Mouse (Mus musculus) heart, embryonic 15.5 days (tissue): Measurements from ENCODE around the gene Gm4969. TPM values are rescaled to one million over a fixed set of nuclear protein-coding genes. Genes with fewer than 3 reads are reported as not detected.

Experiments
- ATAC-seq: fragments of 200-750 bp; cut with Nextera tagmentation; replicated peaks from 2 replicates; pipeline ENCODE4 v1.8.0; 2017; ENCODE audit warnings: low read depth, moderate TSS enrichment; ENCODE audit not compliant: insufficient number of reproducible peaks, insufficient read depth, low FRiP score
- H3K27ac ChIP-seq: fragments of 300-500 bp; sonication (generic); 2 replicates; pipeline ENCODE4 v1.5.1; 2015; ENCODE audit warnings: mild to moderate bottlenecking, inconsistent platforms
- H3K27me3 ChIP-seq: fragments of 300-500 bp; sonication (generic); 2 replicates; pipeline ENCODE4 v1.6.1; 2015; ENCODE audit warnings: inconsistent platforms
- H3K36me3 ChIP-seq: fragments of 300-500 bp; sonication (generic); 2 replicates; pipeline ENCODE4 v1.6.1; 2015; ENCODE audit warnings: mild to moderate bottlenecking, inconsistent platforms
- H3K4me1 ChIP-seq: fragments of 300-500 bp; sonication (generic); replicated peaks from 2 replicates; pipeline ENCODE4 v1.6.1; 2015; ENCODE audit warnings: inconsistent platforms
- H3K4me2 ChIP-seq: fragments of 300-500 bp; sonication (generic); 2 replicates; pipeline ENCODE4 v1.6.1; 2015; ENCODE audit warnings: inconsistent platforms, mild to moderate bottlenecking, moderate library complexity
- H3K4me3 ChIP-seq: fragments of 300-500 bp; sonication (generic); 2 replicates; pipeline ENCODE4 v1.5.1; 2015; ENCODE audit warnings: mild to moderate bottlenecking, inconsistent platforms
- H3K9ac ChIP-seq: fragments of 300-500 bp; sonication (generic); 2 replicates; pipeline ENCODE4 v1.6.1; 2015; ENCODE audit warnings: mild to moderate bottlenecking, inconsistent platforms
- H3K9me3 ChIP-seq: fragments of 300-500 bp; sonication (generic); replicated peaks from 2 replicates; pipeline ENCODE4 v1.6.1; 2016; ENCODE audit warnings: inconsistent platforms
- WGBS: fragments of 180-500 bp; shearing (Covaris S2); methylation state at CpG from one replicate; pipeline ENCODE4 v1.1.7; 2015; ENCODE audit warnings: mixed read lengths; 5-methylcytosine and 5-hydroxymethylcytosine counted together
- polyA plus RNA-seq: library from polyadenylated mRNA; unstranded; fragments of >200 nt; fragmentation: Nextera tagmentation; extraction: Ambion mirVana; gene quantifications from 2 replicates; pipeline ENCODE4 v1.2.1, GENCODE M21; 2015

Gm4969 gene
- polyA plus RNA-seq, 1 experiment from 2014 or later: 0.73 TPM

DNA sequence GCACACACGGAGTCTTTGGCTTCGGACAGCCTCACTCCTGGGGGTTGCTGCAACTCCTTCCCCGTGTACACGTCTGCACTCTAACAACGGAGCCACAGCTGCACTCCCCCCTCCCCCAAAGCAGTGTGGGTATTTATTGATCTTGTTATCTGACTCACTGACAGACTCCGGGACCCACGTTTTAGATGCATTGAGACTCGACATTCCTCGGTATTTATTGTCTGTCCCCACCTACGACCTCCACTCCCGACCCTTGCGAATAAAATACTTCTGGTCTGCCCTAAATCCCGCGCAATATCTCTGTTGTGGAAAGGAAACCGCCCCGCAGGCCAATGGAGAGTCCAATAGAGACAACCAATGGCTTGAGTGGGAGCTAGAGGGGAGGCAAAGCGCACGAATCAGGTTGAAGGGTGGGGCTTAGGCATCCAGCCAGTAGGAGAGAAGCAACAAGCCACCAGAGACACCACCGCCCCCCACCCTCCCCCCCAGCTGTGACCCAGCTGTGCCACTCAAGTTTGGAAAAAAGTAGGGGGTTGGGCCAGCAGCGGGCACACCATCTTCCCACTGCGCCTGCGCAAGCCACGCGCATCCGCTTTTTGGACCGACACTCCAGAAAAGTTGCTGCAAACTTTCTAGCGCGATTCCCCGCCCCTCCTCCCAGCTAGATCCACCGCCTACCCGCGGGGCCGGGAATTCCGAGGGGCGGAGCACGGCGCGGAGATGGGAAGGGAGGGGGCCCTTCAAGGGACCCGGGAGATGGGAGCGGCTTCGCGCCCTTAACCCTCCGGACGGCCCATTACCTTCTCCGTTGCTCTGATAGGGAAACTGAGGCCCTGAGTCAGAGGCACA, 24.4 kb downstream of the Gm4969 start:
- H3K4me3 ChIP-seq: peak overlapping the region; percentile 85
- peak overlapping the region; percentile 93 for H3K9ac ChIP-seq
- under 1% methylated on average over 45 of the region's 45 CpGs for WGBS
- peak overlapping the region; percentile 97 for H3K27ac ChIP-seq
- 0 out of 2 replicates have a peak, but pooled peaks cover 3% of the 10 kb centered on the region for H3K27me3 ChIP-seq
- ATAC-seq: peak; percentile 82
- H3K9me3 ChIP-seq: no peaks in the 10 kb centered on the region
- peaks cover 48% of the 10 kb centered on the region for H3K4me1 ChIP-seq
- peaks cover 25% of the 10 kb centered on the region; the same call in 1 of the 2 replicates for H3K36me3 ChIP-seq
- H3K4me2 ChIP-seq: peak overlapping the region; percentile 96

DNA sequence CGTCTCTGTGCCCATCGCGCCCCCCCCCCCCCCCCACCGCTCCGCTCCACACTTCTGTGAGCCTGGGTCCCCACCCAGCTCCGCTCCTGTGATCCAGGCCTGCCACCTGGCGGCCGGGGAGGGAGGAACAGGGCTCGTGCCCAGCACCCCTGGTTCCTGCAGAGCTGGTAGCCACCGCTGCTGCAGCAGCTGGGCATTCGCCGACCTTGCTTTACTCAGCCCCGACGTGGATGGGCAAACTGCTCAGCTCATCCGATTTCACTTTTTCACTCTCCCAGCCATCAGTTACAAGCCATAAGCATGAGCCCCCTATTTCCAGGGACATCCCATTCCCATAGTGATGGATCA, 25.0 kb downstream of the Gm4969 start:
- Histone ChIP-seq H3K4me3 (peak overlapping the region; percentile 85), H3K36me3 (peaks cover 32% of the 10 kb centered on the region)
- 0% methylated on average over 14 of the region's 15 CpGs for WGBS

DNA sequence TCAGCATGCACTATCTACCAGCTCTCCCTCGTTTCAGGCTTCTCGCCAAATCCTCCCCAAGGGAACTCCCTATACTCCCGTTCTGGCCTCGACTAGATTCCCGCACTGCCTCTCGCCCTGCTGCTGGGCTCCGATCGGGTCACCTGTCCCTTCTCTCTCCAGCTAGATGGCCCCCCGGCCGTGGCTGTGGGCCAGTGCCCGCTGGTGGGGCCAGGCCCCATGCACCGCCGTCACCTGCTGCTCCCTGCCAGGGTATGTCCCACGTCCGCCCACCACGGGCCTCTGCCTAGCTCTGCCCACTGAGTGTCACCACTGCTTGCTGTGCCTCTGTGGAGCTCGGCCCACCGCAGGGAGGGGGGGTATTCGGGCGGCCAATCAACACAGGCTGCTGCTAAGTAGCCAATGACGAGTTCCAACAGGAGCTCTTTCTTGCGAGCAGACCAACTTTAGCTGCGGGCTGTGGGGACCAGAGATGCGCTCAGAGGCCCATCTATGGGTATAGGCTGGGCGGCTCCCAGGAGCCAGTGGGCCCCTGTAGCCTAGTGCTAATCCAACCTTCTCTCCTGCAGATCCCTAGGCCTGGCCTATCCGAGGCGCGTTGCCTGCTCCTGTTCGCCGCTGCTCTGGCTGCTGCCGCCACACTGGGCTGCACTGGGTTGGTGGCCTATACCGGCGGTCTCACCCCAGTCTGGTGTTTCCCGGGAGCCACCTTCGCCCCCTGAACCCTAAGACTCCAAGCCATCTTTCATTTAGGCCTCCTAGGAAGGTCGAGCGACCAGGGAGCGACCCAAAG, 25.6 kb downstream of the Gm4969 start:
- peaks cover 35% of the 10 kb centered on the region for H3K36me3 ChIP-seq
- ATAC-seq: peak; percentile 47
- peak overlapping the region; percentile 97 for H3K27ac ChIP-seq
- H3K4me1 ChIP-seq: peaks cover 47% of the 10 kb centered on the region
- H3K27me3 ChIP-seq: 0 out of 2 replicates have a peak, but pooled peaks cover 3% of the 10 kb centered on the region
- no peaks in the 10 kb centered on the region for H3K9me3 ChIP-seq
- H3K4me2 ChIP-seq: peak overlapping the region; percentile 96
- H3K4me3 ChIP-seq: peak overlapping the region; percentile 85
- WGBS: 8% methylated on average over 38 of the region's 38 CpGs
- H3K9ac ChIP-seq: peak overlapping the region; percentile 48

More for the DNA sequence above, 25.0 kb downstream of the Gm4969 start:
- Histone ChIP-seq H3K9me3 (no peaks in the 10 kb centered on the region), H3K27ac (peak overlapping the region; percentile 97), H3K4me1 (peaks cover 52% of the 10 kb centered on the region), H3K9ac (peak overlapping the region; percentile 48; the same call in 1 of the 2 replicates), H3K27me3 (0 out of 2 replicates have a peak, but pooled peaks cover 3% of the 10 kb centered on the region), H3K4me2 (peak overlapping the region; percentile 96)
- peak; percentile 60 for ATAC-seq

DNA sequence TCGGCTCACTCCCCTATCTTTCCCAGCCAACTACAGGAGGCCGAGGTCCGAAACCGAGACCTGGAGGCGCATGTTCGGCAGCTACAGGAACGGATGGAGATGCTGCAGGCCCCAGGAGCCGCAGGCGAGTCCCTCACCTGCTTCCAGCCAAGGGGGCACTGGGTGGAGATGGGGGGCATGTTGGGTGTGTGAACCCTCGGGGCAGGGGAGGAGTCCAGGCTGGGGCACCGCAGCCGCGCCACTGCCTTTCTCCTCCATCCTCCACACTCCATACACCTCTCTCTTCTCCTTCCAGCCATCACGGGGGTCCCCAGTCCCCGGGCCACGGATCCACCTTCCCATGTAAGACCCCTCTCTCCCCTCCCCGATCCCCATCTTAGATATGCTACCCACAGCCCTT, 26.3 kb downstream of the Gm4969 start:
- peak overlapping the region; percentile 48; the same call in 1 of the 2 replicates for H3K9ac ChIP-seq
- peak overlapping the region; percentile 97 for H3K27ac ChIP-seq
- ATAC-seq: no peak
- 0 out of 2 replicates have a peak, but pooled peaks cover 3% of the 10 kb centered on the region for H3K27me3 ChIP-seq
- H3K9me3 ChIP-seq: no peaks in the 10 kb centered on the region
- H3K4me1 ChIP-seq: peaks cover 43% of the 10 kb centered on the region
- 54% methylated on average over 17 of the region's 17 CpGs for WGBS
- H3K36me3 ChIP-seq: peaks cover 35% of the 10 kb centered on the region
- no peak overlapping the region for H3K4me3 ChIP-seq
- peak overlapping the region; percentile 96 for H3K4me2 ChIP-seq

DNA sequence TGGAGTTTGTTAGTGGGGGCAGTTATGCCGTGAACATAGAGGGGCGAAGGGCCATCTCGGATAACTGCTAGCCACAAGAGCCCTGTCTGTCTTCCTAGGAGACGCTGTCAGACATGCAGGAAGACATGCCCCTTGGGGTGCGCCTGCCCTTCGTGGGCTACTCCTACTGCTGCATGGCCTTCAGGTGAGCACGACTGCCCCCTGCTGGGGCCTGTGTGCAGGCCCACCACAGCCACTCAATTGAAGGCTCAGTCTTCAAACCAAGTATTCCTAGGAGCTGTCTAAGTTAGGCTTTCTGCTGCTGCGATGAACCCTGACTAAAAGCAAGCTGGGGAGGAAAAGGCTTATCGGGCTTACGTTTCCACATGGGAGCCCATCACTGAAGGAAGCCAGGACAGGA, 29.4 kb downstream of the Gm4969 start:
- Histone ChIP-seq H3K27ac (no peak overlapping the region), H3K27me3 (0 out of 2 replicates have a peak, but pooled peaks cover 3% of the 10 kb centered on the region), H3K9ac (no peak overlapping the region), H3K4me1 (peaks cover 62% of the 10 kb centered on the region), H3K4me2 (no peak overlapping the region), H3K36me3 (peaks cover 35% of the 10 kb centered on the region), H3K4me3 (no peak overlapping the region), H3K9me3 (no peaks in the 10 kb centered on the region)
- no peak for ATAC-seq
- 46% methylated on average over 10 of the region's 10 CpGs for WGBS

DNA sequence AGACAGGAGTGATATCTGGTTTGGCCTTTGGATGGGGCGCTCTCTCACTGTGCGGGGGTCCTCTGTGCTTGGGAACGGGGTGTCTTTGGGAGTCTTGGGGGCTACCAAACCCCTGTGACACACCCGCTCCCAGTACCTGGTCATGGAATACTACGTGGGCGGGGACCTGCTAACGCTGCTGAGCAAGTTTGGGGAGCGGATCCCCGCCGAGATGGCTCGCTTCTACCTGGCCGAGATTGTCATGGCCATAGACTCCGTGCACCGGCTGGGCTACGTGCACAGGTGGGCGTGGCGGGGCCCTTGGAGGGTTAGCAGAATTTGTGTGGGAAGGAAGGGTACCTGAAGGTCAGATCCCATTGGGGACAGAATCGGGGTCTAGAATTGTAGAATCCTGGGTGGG, 31.4 kb downstream of the Gm4969 start:
- no peak for ATAC-seq
- peaks cover 64% of the 10 kb centered on the region for H3K4me1 ChIP-seq
- H3K27me3 ChIP-seq: 0 out of 2 replicates have a peak, but pooled peaks cover 3% of the 10 kb centered on the region
- peaks cover 37% of the 10 kb centered on the region for H3K36me3 ChIP-seq
- H3K27ac ChIP-seq: no peak overlapping the region
- H3K9ac ChIP-seq: no peak overlapping the region
- no peak overlapping the region for H3K4me3 ChIP-seq
- 68% methylated on average over 18 of the region's 18 CpGs for WGBS
- H3K4me2 ChIP-seq: no peak overlapping the region
- H3K9me3 ChIP-seq: no peaks in the 10 kb centered on the region

DNA sequence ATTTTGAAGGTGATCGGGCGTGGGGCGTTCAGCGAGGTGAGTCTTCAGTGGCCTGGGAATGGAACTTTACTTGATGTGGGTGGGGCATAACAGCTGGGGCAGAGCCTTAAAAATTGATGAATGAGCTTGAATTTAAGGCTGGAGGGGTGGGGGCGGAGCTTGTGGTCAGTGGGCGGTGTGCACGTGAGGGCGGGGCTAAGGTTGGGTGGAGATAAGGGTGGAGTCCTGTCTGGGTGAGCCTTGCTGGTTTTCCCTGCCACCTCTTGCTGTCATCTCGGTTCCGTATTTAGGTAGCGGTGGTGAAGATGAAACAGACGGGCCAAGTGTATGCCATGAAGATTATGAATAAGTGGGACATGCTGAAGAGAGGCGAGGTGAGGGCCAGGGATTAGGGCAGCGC, 32.1 kb downstream of the Gm4969 start:
- 12% methylated on average over 14 of the region's 14 CpGs for WGBS
- peaks cover 68% of the 10 kb centered on the region for H3K4me1 ChIP-seq
- no peaks in the 10 kb centered on the region for H3K9me3 ChIP-seq
- peak overlapping the region; percentile 86 for H3K27ac ChIP-seq
- peak overlapping the region; percentile 63 for H3K4me2 ChIP-seq
- peak overlapping the region; percentile 46; the same call in 1 of the 2 replicates for H3K4me3 ChIP-seq
- H3K27me3 ChIP-seq: 0 out of 2 replicates have a peak, but pooled peaks cover 3% of the 10 kb centered on the region
- H3K9ac ChIP-seq: peak overlapping the region; percentile 12; the same call in 1 of the 2 replicates
- ATAC-seq: no peak
- H3K36me3 ChIP-seq: peaks cover 45% of the 10 kb centered on the region

DNA sequence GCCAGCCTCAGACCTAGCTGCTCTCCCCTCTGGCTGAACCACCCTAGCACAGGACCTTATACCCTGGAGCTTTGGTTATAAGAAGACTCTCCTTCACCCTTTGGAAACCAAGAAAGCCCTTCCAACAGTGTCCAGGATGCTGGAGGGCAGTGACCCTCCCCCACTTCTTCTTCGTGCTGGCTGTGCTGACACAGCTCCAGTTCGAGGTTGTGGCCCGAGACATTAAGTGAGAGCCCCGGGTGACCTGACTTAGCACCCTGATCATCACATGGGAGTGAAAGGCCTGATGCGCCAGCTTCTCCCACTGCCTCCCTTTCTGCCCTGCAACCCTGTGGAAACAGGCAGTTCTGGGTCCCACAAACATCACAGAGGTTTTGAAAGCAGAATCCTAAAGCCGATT, 32.7 kb downstream of the Gm4969 start:
- 0 out of 2 replicates have a peak, but pooled peaks cover under 1% of the 10 kb centered on the region for H3K27me3 ChIP-seq
- H3K27ac ChIP-seq: peak overlapping the region; percentile 86
- H3K4me3 ChIP-seq: peak overlapping the region; percentile 46
- ATAC-seq: no peak
- peaks cover 46% of the 10 kb centered on the region for H3K36me3 ChIP-seq
- 6% methylated on average over 6 of the region's 6 CpGs for WGBS
- peak overlapping the region; percentile 63 for H3K4me2 ChIP-seq
- H3K4me1 ChIP-seq: peaks cover 69% of the 10 kb centered on the region
- peak overlapping the region; percentile 12 for H3K9ac ChIP-seq
- no peaks in the 10 kb centered on the region for H3K9me3 ChIP-seq

DNA sequence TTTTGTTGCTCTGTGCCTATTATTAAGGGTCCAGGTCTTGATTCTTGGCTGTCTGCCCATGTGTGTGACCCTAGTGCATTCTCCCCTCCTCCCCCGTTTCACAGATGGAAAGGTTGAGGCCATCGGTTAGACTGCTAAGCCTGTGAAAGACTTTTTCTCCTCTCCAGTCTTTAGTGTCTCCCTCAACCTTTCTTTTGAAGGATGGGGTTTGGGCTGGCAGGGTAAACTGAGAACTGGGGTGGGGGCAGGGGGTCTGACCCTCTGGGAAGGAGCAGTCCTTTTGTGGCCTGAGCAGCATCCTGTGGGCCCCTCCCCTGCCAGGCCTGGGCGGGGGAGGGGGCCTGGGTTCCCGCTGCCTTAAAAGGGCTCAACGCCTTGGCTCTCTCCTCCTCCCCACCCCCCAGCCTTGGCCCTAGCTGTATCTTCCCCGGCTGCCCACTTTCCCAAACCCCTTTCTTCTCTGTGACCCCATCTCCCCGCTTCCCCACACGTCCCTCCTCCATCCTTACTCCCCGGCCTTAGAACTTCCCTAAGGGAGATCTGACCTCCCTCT, 33.2 kb downstream of the Gm4969 start:
- ATAC-seq: no peak
- 30% methylated on average over 9 of the region's 9 CpGs for WGBS
- H3K4me2 ChIP-seq: peak overlapping the region; percentile 63
- no peaks in the 10 kb centered on the region for H3K9me3 ChIP-seq
- H3K4me1 ChIP-seq: peaks cover 69% of the 10 kb centered on the region
- peak overlapping the region; percentile 12 for H3K9ac ChIP-seq
- no peaks in the 10 kb centered on the region for H3K27me3 ChIP-seq
- peak overlapping the region; percentile 86 for H3K27ac ChIP-seq
- H3K36me3 ChIP-seq: peaks cover 46% of the 10 kb centered on the region
- H3K4me3 ChIP-seq: peak overlapping the region; percentile 46

DNA sequence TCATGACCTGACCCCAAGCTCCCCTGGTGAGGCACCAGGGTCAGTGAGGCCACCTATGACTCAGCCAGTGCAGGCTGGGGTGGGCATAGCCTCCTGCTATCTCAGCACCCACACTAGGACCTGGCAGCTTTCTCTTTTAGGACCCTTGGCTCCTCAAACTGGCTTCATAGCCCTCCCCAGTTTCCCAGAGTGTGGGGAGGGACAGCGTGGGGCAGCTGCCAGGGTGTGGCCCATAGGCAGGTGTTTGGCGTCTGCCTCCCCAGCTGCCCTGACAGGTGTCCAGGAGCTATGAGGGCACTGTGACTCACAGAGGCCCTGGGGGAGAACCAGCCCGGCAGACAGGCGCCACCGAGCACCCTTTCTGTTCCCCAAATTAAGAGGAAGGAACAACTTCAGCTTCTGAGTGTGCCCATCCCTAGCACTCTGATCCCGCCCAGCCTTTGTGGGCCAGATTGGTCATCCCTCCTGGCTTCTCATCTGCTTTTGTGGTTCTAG, 33.8 kb downstream of the Gm4969 start:
- H3K4me2 ChIP-seq: peak overlapping the region; percentile 63
- no peak; the same call in 1 of the 2 replicates for ATAC-seq

More for the DNA sequence above, 33.8 kb downstream of the Gm4969 start:
- Histone ChIP-seq H3K27ac (peak overlapping the region; percentile 86), H3K9ac (peak overlapping the region; percentile 47), H3K4me1 (peaks cover 69% of the 10 kb centered on the region), H3K9me3 (no peaks in the 10 kb centered on the region), H3K4me3 (peak overlapping the region; percentile 46), H3K36me3 (peaks cover 43% of the 10 kb centered on the region), H3K27me3 (no peaks in the 10 kb centered on the region)
- 44% methylated on average over 6 of the region's 6 CpGs for WGBS
